Mouse (Mus musculus) heart, adult 2 months (tissue): Measurements from ENCODE around the gene Tenm3. TPM values are rescaled to one million over a fixed set of nuclear protein-coding genes. Genes with fewer than 3 reads are reported as not detected.

Experiments used
- DNase-seq, 2 experiments: peaks; one replicate each; pipeline ENCODE4 v3.0.0; 2021
- H3K27ac ChIP-seq: fragments of 200-600 bp; 2 replicates; pipeline ENCODE4 v1.8.1; 2022
- H3K27me3 ChIP-seq: fragments of 200-500 bp; 2 replicates; pipeline ENCODE4 v1.6.1; 2012; ENCODE audit warnings: mild to moderate bottlenecking, low read length, inconsistent platforms, mixed read lengths; ENCODE audit not compliant: control insufficient read depth, insufficient read depth
- H3K36me3 ChIP-seq: fragments of 200-500 bp; 2 replicates; pipeline ENCODE4 v1.6.1; 2012; ENCODE audit warnings: low read length, inconsistent platforms; ENCODE audit not compliant: control insufficient read depth, insufficient read depth
- H3K4me1 ChIP-seq: fragments of 200-500 bp; 2 replicates; pipeline ENCODE4 v1.6.1; 2011; ENCODE audit warnings: low read length; ENCODE audit not compliant: control insufficient read depth, insufficient read depth
- H3K4me3 ChIP-seq: fragments of 200-600 bp; 2 replicates; pipeline ENCODE4 v1.8.1; 2022
- H3K79me2 ChIP-seq: fragments of 200-500 bp; replicated peaks from 2 replicates; pipeline ENCODE4 v1.6.1; 2012; ENCODE audit warnings: mild to moderate bottlenecking, inconsistent platforms, low read length, moderate library complexity, mixed read lengths; ENCODE audit not compliant: control insufficient read depth, insufficient read depth
- H3K9ac ChIP-seq: fragments of 200-500 bp; 2 replicates; pipeline ENCODE4 v1.6.1; 2012; ENCODE audit warnings: low read depth, mild to moderate bottlenecking, control low read depth, inconsistent platforms, low read length, mixed read lengths
- CTCF ChIP-seq: fragments of 200-600 bp; IDR thresholded peaks from 2 replicates; pipeline ENCODE4 v1.8.1; 2022; ENCODE audit warnings: antibody characterized with exemption, mild to moderate bottlenecking, moderate library complexity
- EP300 ChIP-seq: fragments of 200-500 bp; IDR thresholded peaks from 2 replicates; pipeline ENCODE4 v1.6.1; 2011; ENCODE audit warnings: low read depth, low read length, control low read depth; ENCODE audit not compliant: insufficient read depth
- POLR2A ChIP-seq: fragments of 200-500 bp; IDR thresholded peaks from 2 replicates; pipeline ENCODE4 v1.6.1; 2011; ENCODE audit warnings: mild to moderate bottlenecking, low read depth, low read length, control low read depth; ENCODE audit not compliant: insufficient read depth
- WGBS: fragments of 180-500 bp; shearing (Covaris S2); methylation state at CpG from one replicate; pipeline ENCODE4 v1.1.7; 2018; 5-methylcytosine and 5-hydroxymethylcytosine counted together
- intact Hi-C: fragments of 180-260 bp; cut with DNase I; formaldehyde crosslinking; loops from one replicate; pipeline ENCODE4 v1.15.1; 2025
- polyA plus RNA-seq: library from polyadenylated mRNA; depleted of rRNA; stranded (reverse); fragments of >200 nt; gene quantifications from 2 replicates; pipeline ENCODE4 v1.2.3, GENCODE M21; 2012
- total RNA-seq, 2 experiments: library from RNA; stranded (reverse); gene quantifications; 2 replicates each; pipeline ENCODE4 v1.2.3; 2021

The Tenm3 gene
- total and polyA plus RNA-seq, 3 experiments, result 2.0 to 3.8 (median 2.2) TPM

DNA sequence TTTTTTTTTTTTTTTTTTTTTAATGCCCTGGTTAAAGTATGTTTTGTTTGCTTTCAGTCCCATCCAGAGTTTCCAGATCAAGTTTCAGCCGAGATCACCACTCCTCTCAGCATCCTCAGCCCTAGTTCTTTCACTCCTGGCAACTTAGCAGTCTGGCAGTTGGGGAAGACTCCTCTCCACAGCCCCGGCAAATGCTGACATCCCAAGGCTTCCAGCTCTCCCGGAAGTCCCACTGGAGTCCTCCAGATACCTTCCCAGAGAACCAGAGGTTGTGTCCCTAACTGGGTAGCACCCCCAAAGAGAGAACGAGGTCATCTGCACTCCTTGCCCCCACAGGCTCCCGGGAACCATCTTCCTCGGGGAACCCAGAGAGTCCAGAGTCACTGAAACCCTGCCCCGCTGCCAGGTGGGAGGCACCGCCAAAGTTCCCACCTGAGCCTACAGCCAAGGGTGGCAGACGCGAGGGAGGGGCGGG is 1.2 kb downstream of the Tenm3 start:
- Histone ChIP-seq H3K4me3 (peak overlapping the region; percentile 61), H3K9ac (peak overlapping the region; percentile 31; the same call in 1 of the 2 replicates), H3K4me1 (no peaks in the 10 kb centered on the region), H3K36me3 (no peaks in the 10 kb centered on the region), H3K27me3 (peaks cover 6% of the 10 kb centered on the region; the same call in 1 of the 2 replicates), H3K79me2 (no peaks in the 10 kb centered on the region), H3K27ac (no peak overlapping the region; the same call in 1 of the 2 replicates)
- intact Hi-C loops, result loop anchor here (10.0 kb wide), 1 partner anchor 618 kb away; no protein-coding TSS in a partner anchor
- WGBS, result 0% methylated on average over 11 of the region's 11 CpGs
- TF ChIP-seq CTCF (no peak), EP300 (no peak), POLR2A (no peak)
- peak; percentile 23 to 41 for DNase-seq

DNA sequence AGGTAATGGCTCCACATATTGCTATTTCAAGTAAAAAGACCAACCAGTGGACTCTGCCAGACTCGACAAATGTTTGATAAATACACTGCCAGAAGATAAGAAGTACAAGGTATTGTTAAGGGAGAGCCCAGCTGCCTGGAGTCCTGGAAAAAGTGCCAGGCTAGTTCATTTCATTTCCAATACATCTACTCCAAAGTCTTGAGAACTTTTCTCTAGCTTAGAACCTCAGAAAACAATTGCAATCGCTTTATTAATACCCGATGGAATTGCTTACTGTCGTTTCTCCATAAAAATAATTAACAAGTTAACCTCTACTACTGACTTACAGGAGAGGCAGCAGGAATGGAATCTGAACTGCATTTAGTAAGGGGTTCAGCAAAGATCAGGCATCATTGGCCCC is 1.7 kb downstream of the Tenm3 start:
- DNase-seq, result no peak
- TF ChIP-seq EP300 (no peak), CTCF (no peak), POLR2A (no peak)
- Histone ChIP-seq H3K27me3 (peaks cover 6% of the 10 kb centered on the region; the same call in 1 of the 2 replicates), H3K27ac (no peak overlapping the region), H3K9ac (no peak overlapping the region), H3K36me3 (no peaks in the 10 kb centered on the region), H3K4me1 (no peaks in the 10 kb centered on the region), H3K79me2 (no peaks in the 10 kb centered on the region), H3K4me3 (no peak overlapping the region)
- intact Hi-C loops, result loop anchor here (10.0 kb wide), 1 partner anchor 617 kb away; no protein-coding TSS in a partner anchor
- 11% methylated on average over 4 of the region's 4 CpGs for WGBS

DNA sequence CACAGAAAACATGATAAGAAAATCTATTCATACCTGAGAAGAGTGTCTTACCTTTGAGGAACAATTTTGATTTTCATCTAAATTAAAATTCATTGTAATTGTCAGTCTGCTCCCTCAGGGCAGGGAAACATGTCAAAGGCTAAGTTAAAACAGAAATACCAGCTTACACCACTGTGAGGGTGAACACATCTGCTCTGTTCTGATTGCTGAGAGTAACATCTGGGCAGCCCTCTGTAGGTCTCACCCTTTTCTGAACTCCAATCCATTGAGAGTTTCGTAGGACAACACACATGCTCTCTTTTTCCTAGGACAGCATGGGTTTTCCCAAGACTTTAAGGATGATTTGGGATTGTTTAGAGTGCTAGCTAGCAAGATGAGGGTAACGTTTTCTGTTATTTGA is 8.0 kb downstream of the Tenm3 start:
- no peak for DNase-seq
- Histone ChIP-seq H3K36me3 (no peaks in the 10 kb centered on the region), H3K4me3 (no peak overlapping the region), H3K79me2 (no peaks in the 10 kb centered on the region), H3K4me1 (no peaks in the 10 kb centered on the region), H3K9ac (no peak overlapping the region), H3K27ac (no peak overlapping the region), H3K27me3 (no peaks in the 10 kb centered on the region)
- intact Hi-C loops, result no loop called here
- 78% methylated on average over 2 of the region's 2 CpGs for WGBS
- TF ChIP-seq EP300 (no peak), CTCF (no peak), POLR2A (no peak)

DNA sequence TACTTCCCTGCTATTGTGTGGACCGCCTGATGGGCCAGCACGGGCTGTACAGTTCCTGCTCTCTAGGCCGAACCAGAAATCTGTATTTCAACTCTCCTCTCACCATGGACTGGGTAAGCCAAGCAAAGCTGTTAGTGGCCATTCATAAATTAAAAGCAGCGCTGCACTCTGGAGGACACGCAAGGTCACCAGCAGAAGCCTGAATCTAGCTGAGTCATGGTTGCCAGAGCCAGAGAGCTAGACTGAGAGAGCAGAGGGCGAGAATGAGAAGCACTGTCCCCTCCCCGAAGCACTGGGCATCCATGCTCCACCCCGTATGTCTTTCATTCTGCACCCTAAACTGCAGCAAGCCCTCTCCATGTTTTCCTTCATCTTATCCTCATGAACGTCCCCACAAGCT is 16.3 kb downstream of the Tenm3 start:
- Histone ChIP-seq H3K36me3 (no peaks in the 10 kb centered on the region), H3K9ac (no peak overlapping the region), H3K27me3 (no peaks in the 10 kb centered on the region), H3K4me1 (no peaks in the 10 kb centered on the region), H3K79me2 (no peaks in the 10 kb centered on the region), H3K4me3 (no peak overlapping the region), H3K27ac (no peak overlapping the region)
- WGBS, result 48% methylated on average over 9 of the region's 9 CpGs
- TF ChIP-seq POLR2A, result no peak
- no peak for TF ChIP-seq CTCF
- TF ChIP-seq EP300, result no peak
- intact Hi-C loops, result no loop called here
- DNase-seq, result peak; percentile 25 to 44

DNA sequence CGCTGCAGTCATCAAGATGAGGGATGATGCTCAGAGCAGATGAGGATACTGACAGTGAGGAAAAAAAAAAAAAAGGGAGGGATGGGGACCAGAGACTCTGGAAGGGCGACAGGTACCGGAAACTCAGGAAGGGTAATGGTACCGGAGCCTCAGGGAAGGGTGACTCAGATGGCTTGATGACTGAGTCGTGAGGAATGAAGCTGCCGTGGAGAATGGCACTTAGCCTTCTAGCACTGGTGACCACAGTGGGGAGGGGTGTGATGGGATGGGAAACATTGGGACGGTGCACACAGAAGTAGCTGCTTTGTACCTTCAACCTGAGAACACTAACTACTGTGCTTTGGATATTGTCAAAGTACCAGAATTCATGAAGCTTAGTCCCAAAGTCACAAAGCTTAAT is 18.1 kb downstream of the Tenm3 start:
- WGBS, result 85% methylated on average over 7 of the region's 7 CpGs

DNA sequence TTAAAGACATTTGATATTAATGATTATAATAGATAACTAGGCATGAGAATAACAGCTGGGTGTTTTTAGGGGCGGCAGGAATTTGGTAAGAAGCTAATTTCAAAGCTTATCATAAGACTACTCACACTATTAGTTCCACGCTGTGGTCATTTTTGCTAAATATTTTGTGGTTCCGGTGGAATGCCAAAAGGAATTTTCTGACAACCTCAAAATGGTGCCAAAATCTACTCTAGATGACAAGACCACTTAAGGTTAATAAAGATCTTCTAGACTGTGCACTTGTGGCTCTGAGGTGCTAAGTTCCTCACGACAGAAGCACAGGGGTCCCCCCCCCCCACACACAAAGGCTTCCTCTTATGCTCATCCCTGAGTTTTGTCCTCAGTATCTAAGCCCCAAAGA is 21.5 kb downstream of the Tenm3 start:
- intact Hi-C loops, result no loop called here
- no peak overlapping the region for H3K27ac ChIP-seq
- no peak for TF ChIP-seq EP300
- TF ChIP-seq POLR2A, result no peak
- no peak for TF ChIP-seq CTCF
- WGBS, result 66% methylated on average over 4 of the region's 4 CpGs
- H3K27me3 ChIP-seq, result no peaks in the 10 kb centered on the region
- no peak overlapping the region for H3K4me3 ChIP-seq
- no peak for DNase-seq
- no peaks in the 10 kb centered on the region for H3K36me3 ChIP-seq
- H3K9ac ChIP-seq, result no peak overlapping the region
- H3K4me1 ChIP-seq, result no peaks in the 10 kb centered on the region
- H3K79me2 ChIP-seq, result no peaks in the 10 kb centered on the region

More for the DNA sequence above, 18.1 kb downstream of the Tenm3 start:
- Histone ChIP-seq H3K9ac (no peak overlapping the region), H3K79me2 (no peaks in the 10 kb centered on the region), H3K4me1 (no peaks in the 10 kb centered on the region), H3K27ac (no peak overlapping the region), H3K4me3 (no peak overlapping the region), H3K36me3 (no peaks in the 10 kb centered on the region), H3K27me3 (no peaks in the 10 kb centered on the region)
- TF ChIP-seq EP300 (no peak), POLR2A (no peak), CTCF (no peak)
- intact Hi-C loops, result no loop called here
- no peak for DNase-seq
